Mouse (Mus musculus) liver, postnatal 0 days (tissue): Measurements from ENCODE around the gene Cxcr4.

Source experiments
- CTCF ChIP-seq: sonication (generic); IDR thresholded peaks from 2 replicates; pipeline ENCODE4 v1.5.1; 2016; ENCODE audit warnings: antibody characterized with exemption, low read depth
- EP300 ChIP-seq: IDR thresholded peaks from 2 replicates; pipeline ENCODE4 v1.6.1; 2016; ENCODE audit warnings: antibody characterized with exemption, low read depth, mild to moderate bottlenecking

GRCm38 (mm10) chr1:128539555-128539954, 52.5 kb downstream of the Cxcr4 start:
- TF ChIP-seq CTCF = no peak
- TF ChIP-seq EP300 = no peak
